Mouse (Mus musculus) hindbrain, embryonic 15.5 days (tissue): ENCODE measurements at regions not wholly inside any gene's neighbourhood (a gene's known extent, or its start where the extent isn't known, plus 50 kb on each side); places are given as distances from the start of the nearest gene placed in this dataset.
A peak's percentile ranks its signal among the peaks of the same experiment; 100 is the strongest.

Experiments
- ATAC-seq: fragments of 200-750 bp; cut with Nextera tagmentation; 2 replicates; pipeline ENCODE4 v1.8.0; 2017; ENCODE audit warnings: low read depth, moderate number of reproducible peaks, moderate TSS enrichment; ENCODE audit not compliant: low FRiP score
- H3K27ac ChIP-seq: fragments of 300-500 bp; sonication (generic); replicated peaks from 2 replicates; pipeline ENCODE4 v1.5.1; 2015; ENCODE audit warnings: mild to moderate bottlenecking, inconsistent platforms
- H3K27me3 ChIP-seq: fragments of 300-500 bp; sonication (generic); 2 replicates; pipeline ENCODE4 v1.6.1; 2015; ENCODE audit warnings: control low read depth, inconsistent platforms
- H3K36me3 ChIP-seq: fragments of 300-500 bp; sonication (generic); 2 replicates; pipeline ENCODE4 v1.6.1; 2015; ENCODE audit warnings: control low read depth, inconsistent platforms
- H3K4me1 ChIP-seq: fragments of 300-500 bp; sonication (generic); replicated peaks from 2 replicates; pipeline ENCODE4 v1.6.1; 2015; ENCODE audit warnings: control low read depth, inconsistent platforms
- H3K4me2 ChIP-seq: fragments of 300-500 bp; sonication (generic); 2 replicates; pipeline ENCODE4 v1.6.1; 2015; ENCODE audit warnings: moderate library complexity, mild to moderate bottlenecking, inconsistent platforms
- H3K4me3 ChIP-seq: fragments of 300-500 bp; sonication (generic); 2 replicates; pipeline ENCODE4 v1.5.1; 2015; ENCODE audit warnings: mild to moderate bottlenecking, inconsistent platforms
- H3K9ac ChIP-seq: fragments of 300-500 bp; sonication (generic); 2 replicates; pipeline ENCODE4 v1.6.1; 2015; ENCODE audit warnings: inconsistent platforms
- H3K9me3 ChIP-seq: fragments of 300-500 bp; sonication (generic); 2 replicates; pipeline ENCODE4 v1.6.1; 2016; ENCODE audit warnings: control low read depth, inconsistent platforms
- WGBS: fragments of 180-500 bp; shearing (Covaris S2); methylation state at CpG from one replicate; pipeline ENCODE4 v1.1.7; 2015; 5-methylcytosine and 5-hydroxymethylcytosine counted together

- Histone ChIP-seq H3K27ac (no peak overlapping the region), H3K4me1 (no peaks in the 10 kb centered on the region), H3K4me2 (no peak overlapping the region), H3K9me3 (no peaks in the 10 kb centered on the region), H3K36me3 (no peaks in the 10 kb centered on the region), H3K27me3 (no peaks in the 10 kb centered on the region), H3K9ac (no peak overlapping the region), H3K4me3 (no peak overlapping the region)
- ATAC-seq: no peak
- 82% methylated on average over 10 of the region's 10 CpGs for WGBS
Measured at GRCm38 (mm10) chr12:73445562-73445961, 100.6 kb downstream of the Tmem30b start.

- H3K36me3 ChIP-seq: no peaks in the 10 kb centered on the region
- H3K4me2 ChIP-seq: no peak overlapping the region
- 70% methylated on average over 10 of the region's 10 CpGs for WGBS
Measured at GRCm38 (mm10) chr12:73445128-73445527, 101.1 kb downstream of the Tmem30b start.

GRCm38 (mm10) chr12:73441326-73441725 lies 104.9 kb downstream of the Tmem30b start:
- no peak overlapping the region for H3K27ac ChIP-seq
- H3K9me3 ChIP-seq: no peaks in the 10 kb centered on the region
- no peaks in the 10 kb centered on the region for H3K27me3 ChIP-seq
- H3K36me3 ChIP-seq: no peaks in the 10 kb centered on the region
- whole genome bisulfite sequencing: 75% methylated on average over 1 of the region's 1 CpGs
- no peak overlapping the region for H3K4me2 ChIP-seq
- no peaks in the 10 kb centered on the region for H3K4me1 ChIP-seq
- no peak overlapping the region for H3K9ac ChIP-seq
- no peak for ATAC-seq
- H3K4me3 ChIP-seq: no peak overlapping the region

More at GRCm38 (mm10) chr12:73445128-73445527, 101.1 kb downstream of the Tmem30b start:
- Histone ChIP-seq H3K4me3 (no peak overlapping the region), H3K9me3 (no peaks in the 10 kb centered on the region), H3K4me1 (no peaks in the 10 kb centered on the region), H3K9ac (no peak overlapping the region), H3K27ac (no peak overlapping the region), H3K27me3 (no peaks in the 10 kb centered on the region)
- ATAC-seq: no peak

- H3K36me3 ChIP-seq: no peaks in the 10 kb centered on the region
- no peak overlapping the region for H3K4me2 ChIP-seq
- no peaks in the 10 kb centered on the region for H3K27me3 ChIP-seq
- 80% methylated on average over 10 of the region's 10 CpGs for WGBS
- no peak for ATAC-seq
- H3K9ac ChIP-seq: no peak overlapping the region
- H3K4me1 ChIP-seq: no peaks in the 10 kb centered on the region
- H3K27ac ChIP-seq: no peak overlapping the region
- no peak overlapping the region for H3K4me3 ChIP-seq
- H3K9me3 ChIP-seq: no peaks in the 10 kb centered on the region
Measured at GRCm38 (mm10) chr12:73434684-73435083, 111.5 kb downstream of the Tmem30b start.

GRCm38 (mm10) chr12:73432546-73432945 lies 113.6 kb downstream of the Tmem30b start:
- H3K27ac ChIP-seq: no peak overlapping the region
- no peak overlapping the region for H3K4me3 ChIP-seq
- H3K4me1 ChIP-seq: no peaks in the 10 kb centered on the region
- H3K4me2 ChIP-seq: no peak overlapping the region
- 86% methylated on average over 5 of the region's 5 CpGs for whole genome bisulfite sequencing
- H3K27me3 ChIP-seq: no peaks in the 10 kb centered on the region
- no peak for ATAC-seq
- no peaks in the 10 kb centered on the region for H3K9me3 ChIP-seq
- H3K36me3 ChIP-seq: no peaks in the 10 kb centered on the region
- H3K9ac ChIP-seq: no peak overlapping the region

GRCm38 (mm10) chr12:73428171-73428570 lies 118.0 kb downstream of the Tmem30b start:
- no peak overlapping the region for H3K9ac ChIP-seq
- WGBS: 72% methylated on average over 12 of the region's 12 CpGs
- no peaks in the 10 kb centered on the region for H3K9me3 ChIP-seq
- no peak overlapping the region for H3K4me2 ChIP-seq
- no peaks in the 10 kb centered on the region for H3K36me3 ChIP-seq
- no peaks in the 10 kb centered on the region for H3K27me3 ChIP-seq
- no peaks in the 10 kb centered on the region for H3K4me1 ChIP-seq
- no peak overlapping the region for H3K27ac ChIP-seq
- no peak for ATAC-seq
- no peak overlapping the region for H3K4me3 ChIP-seq

GRCm38 (mm10) chr12:73424814-73425213 lies 121.4 kb downstream of the Tmem30b start:
- Histone ChIP-seq H3K27me3 (no peaks in the 10 kb centered on the region), H3K4me3 (no peak overlapping the region), H3K4me1 (no peaks in the 10 kb centered on the region), H3K9me3 (no peaks in the 10 kb centered on the region), H3K27ac (no peak overlapping the region), H3K9ac (no peak overlapping the region), H3K4me2 (no peak overlapping the region), H3K36me3 (no peaks in the 10 kb centered on the region)
- 86% methylated on average over 7 of the region's 7 CpGs for WGBS
- ATAC-seq: no peak

GRCm38 (mm10) chr12:73417101-73417500 lies 129.1 kb downstream of the Tmem30b start:
- 81% methylated on average over 3 of the region's 3 CpGs for WGBS
- Histone ChIP-seq H3K36me3 (no peaks in the 10 kb centered on the region), H3K9ac (no peak overlapping the region), H3K27ac (no peak overlapping the region), H3K27me3 (no peaks in the 10 kb centered on the region), H3K4me3 (no peak overlapping the region), H3K4me2 (no peak overlapping the region), H3K4me1 (peaks cover 20% of the 10 kb centered on the region), H3K9me3 (no peaks in the 10 kb centered on the region)
- ATAC-seq: no peak

GRCm38 (mm10) chr12:73416367-73416897 lies 129.8 kb downstream of the Tmem30b start:
- no peak overlapping the region for H3K4me2 ChIP-seq
- H3K36me3 ChIP-seq: no peaks in the 10 kb centered on the region
- 34% methylated on average over 16 of the region's 16 CpGs for WGBS
- no peaks in the 10 kb centered on the region for H3K27me3 ChIP-seq
- H3K9me3 ChIP-seq: no peaks in the 10 kb centered on the region
- peaks cover 20% of the 10 kb centered on the region for H3K4me1 ChIP-seq
- peak; percentile 69 for ATAC-seq
- 0 out of 2 replicates have a peak overlapping the region, but pooled peaks have one; percentile 1 for H3K27ac ChIP-seq
- no peak overlapping the region for H3K9ac ChIP-seq
- no peak overlapping the region for H3K4me3 ChIP-seq

- no peaks in the 10 kb centered on the region for H3K9me3 ChIP-seq
- 69% methylated on average over 7 of the region's 7 CpGs for WGBS
- ATAC-seq: peak; percentile 20; the same call in 1 of the 2 replicates
- H3K4me3 ChIP-seq: no peak overlapping the region
- 0 out of 2 replicates have a peak overlapping the region, but pooled peaks have one; percentile 1 for H3K27ac ChIP-seq
- no peaks in the 10 kb centered on the region for H3K27me3 ChIP-seq
- H3K4me2 ChIP-seq: no peak overlapping the region
- no peaks in the 10 kb centered on the region for H3K36me3 ChIP-seq
- no peak overlapping the region for H3K9ac ChIP-seq
- H3K4me1 ChIP-seq: peaks cover 20% of the 10 kb centered on the region
Measured at GRCm38 (mm10) chr12:73415856-73416366, 129.3 kb downstream of the Slc38a6 start.

- no peaks in the 10 kb centered on the region for H3K36me3 ChIP-seq
- H3K9ac ChIP-seq: no peak overlapping the region
- H3K27me3 ChIP-seq: no peaks in the 10 kb centered on the region
- no peak overlapping the region for H3K27ac ChIP-seq
- peak; percentile 28 for ATAC-seq
- H3K9me3 ChIP-seq: no peaks in the 10 kb centered on the region
- no peak overlapping the region for H3K4me3 ChIP-seq
- 32% methylated on average over 15 of the region's 15 CpGs for WGBS
- peaks cover 26% of the 10 kb centered on the region for H3K4me1 ChIP-seq
- H3K4me2 ChIP-seq: 0 out of 2 replicates have a peak overlapping the region, but pooled peaks have one; percentile 4
Measured at GRCm38 (mm10) chr12:73413439-73414196, 127.0 kb downstream of the Slc38a6 start.

GRCm38 (mm10) chr12:73412500-73412899 lies 125.9 kb downstream of the Slc38a6 start:
- no peak overlapping the region for H3K4me3 ChIP-seq

More at GRCm38 (mm10) chr12:73412500-73412899, 125.9 kb downstream of the Slc38a6 start:
- Histone ChIP-seq H3K27ac (no peak overlapping the region), H3K36me3 (no peaks in the 10 kb centered on the region), H3K4me2 (no peak overlapping the region), H3K4me1 (peaks cover 26% of the 10 kb centered on the region), H3K27me3 (no peaks in the 10 kb centered on the region), H3K9ac (no peak overlapping the region), H3K9me3 (no peaks in the 10 kb centered on the region)
- 90% methylated on average over 4 of the region's 4 CpGs for WGBS
- no peak for ATAC-seq
